Mouse (Mus musculus) layer of hippocampus, adult 9-11 months (tissue): ENCODE data around the gene Ccdc169.
A peak's percentile ranks its signal among the peaks of the same experiment; 100 is the strongest.

Experiments
- DNase-seq: peaks from one replicate; pipeline ENCODE4 v3.0.0; 2022

The Ccdc169 gene

GRCm38 (mm10) chr3:55123064-55123463, 14.1 kb upstream of the Ccdc169 start:
- DNase-seq: no peak

GRCm38 (mm10) chr3:55129181-55129692, 7.9 kb upstream of the Ccdc169 start:
- peak; percentile 20 for DNase-seq

GRCm38 (mm10) chr3:55131576-55132233, 5.4 kb upstream of the Ccdc169 start:
- no peak for DNase-seq

- DNase-seq: no peak
Measured at GRCm38 (mm10) chr3:55139837-55140236, 2.7 kb downstream of the Ccdc169 start.

- DNase-seq: no peak
Measured at GRCm38 (mm10) chr3:55141401-55141800, 4.3 kb downstream of the Ccdc169 start.

GRCm38 (mm10) chr3:55144916-55145315, 7.8 kb downstream of the Ccdc169 start:
- no peak for DNase-seq

GRCm38 (mm10) chr3:55146441-55146840, 9.3 kb downstream of the Ccdc169 start:
- DNase-seq: no peak

- no peak for DNase-seq
Measured at GRCm38 (mm10) chr3:55147156-55147555, 10.0 kb downstream of the Ccdc169 start.

GRCm38 (mm10) chr3:55148091-55148490, 11.0 kb downstream of the Ccdc169 start:
- no peak for DNase-seq

GRCm38 (mm10) chr3:55151656-55152433, 14.7 kb downstream of the Ccdc169 start:
- peak; percentile 53 for DNase-seq

- no peak for DNase-seq
Measured at GRCm38 (mm10) chr3:55152673-55153334, 15.7 kb downstream of the Ccdc169 start.

- DNase-seq: no peak
Measured at GRCm38 (mm10) chr3:55154163-55154562, 17.0 kb downstream of the Ccdc169 start.

- DNase-seq: no peak
Measured at GRCm38 (mm10) chr3:55157413-55157812, 20.3 kb downstream of the Ccdc169 start.

GRCm38 (mm10) chr3:55161144-55161543, 24.0 kb downstream of the Ccdc169 start:
- DNase-seq: no peak

GRCm38 (mm10) chr3:55163510-55163909, 26.4 kb downstream of the Ccdc169 start:
- DNase-seq: no peak

- no peak for DNase-seq
Measured at GRCm38 (mm10) chr3:55172478-55172877, 35.3 kb downstream of the Ccdc169 start.

GRCm38 (mm10) chr3:55177271-55177670, 40.1 kb downstream of the Ccdc169 start:
- DNase-seq: no peak

GRCm38 (mm10) chr3:55181766-55182165, 44.6 kb downstream of the Ccdc169 start, which contains the start of gene Sohlh2:
Gene Sohlh2 (plus strand): TSS chr3:55182028.
- no peak for DNase-seq

- no peak for DNase-seq
Measured at GRCm38 (mm10) chr3:55191668-55192067, 54.5 kb downstream of the Ccdc169 start.

- DNase-seq: no peak
Measured at GRCm38 (mm10) chr3:55193351-55193750, 56.2 kb downstream of the Ccdc169 start.

- no peak for DNase-seq
Measured at GRCm38 (mm10) chr3:55194792-55195191, 57.7 kb downstream of the Ccdc169 start.

- DNase-seq: no peak
Measured at GRCm38 (mm10) chr3:55195581-55196327, 58.6 kb downstream of the Ccdc169 start.

- DNase-seq: no peak
Measured at GRCm38 (mm10) chr3:55196328-55196710, 59.2 kb downstream of the Ccdc169 start.
